Mouse (Mus musculus) heart, postnatal 14 days (tissue): ENCODE results near the gene Lrig1. TPM values are rescaled to one million over a fixed set of nuclear protein-coding genes. Genes with fewer than 3 reads are reported as not detected.
A peak's percentile ranks its signal among the peaks of the same experiment; 100 is the strongest.

Experiments used
- DNase-seq, 2 experiments: peaks; one replicate each; pipeline ENCODE4 v3.0.0; 2021 to 2022
- intact Hi-C: fragments of 180-260 bp; cut with DNase I; formaldehyde crosslinking; loops from one replicate; pipeline ENCODE4 v1.15.1; 2025
- total RNA-seq, 2 experiments: library from RNA; stranded (reverse); gene quantifications; 2 replicates each; pipeline ENCODE4 v1.2.3; 2021

Gene Lrig1
- total RNA-seq, 2 experiments from 2014 or later, result 37.8 to 38.6 TPM

- intact Hi-C loops, result no loop called here
- DNase-seq, result no peak
Measured at GRCm38 (mm10) chr6:94679249-94679648, 20.7 kb downstream of the Lrig1 start.

GRCm38 (mm10) chr6:94678377-94679164 lies 21.4 kb downstream of the Lrig1 start:
- intact Hi-C loops, result no loop called here

GRCm38 (mm10) chr6:94677448-94677847 lies 22.5 kb downstream of the Lrig1 start:
- DNase-seq, result no peak
- intact Hi-C loops, result no loop called here

More at GRCm38 (mm10) chr6:94678377-94679164, 21.4 kb downstream of the Lrig1 start:
- DNase-seq, result no peak

- intact Hi-C loops, result no loop called here
- DNase-seq, result no peak
Measured at GRCm38 (mm10) chr6:94676840-94677239, 23.1 kb downstream of the Lrig1 start.

- no peak for DNase-seq
- intact Hi-C loops, result no loop called here
Measured at GRCm38 (mm10) chr6:94676300-94676699, 23.7 kb downstream of the Lrig1 start.

- no peak for DNase-seq
- intact Hi-C loops, result no loop called here
Measured at GRCm38 (mm10) chr6:94672426-94672825, 27.5 kb downstream of the Lrig1 start.

GRCm38 (mm10) chr6:94669370-94669769 lies 30.6 kb downstream of the Lrig1 start:
- DNase-seq, result no peak
- intact Hi-C loops, result no loop called here

- intact Hi-C loops, result no loop called here
- no peak for DNase-seq
Measured at GRCm38 (mm10) chr6:94668204-94668863, 31.6 kb downstream of the Lrig1 start.

- intact Hi-C loops, result no loop called here
- DNase-seq, result no peak
Measured at GRCm38 (mm10) chr6:94667131-94667530, 32.8 kb downstream of the Lrig1 start.

- intact Hi-C loops, result no loop called here
- DNase-seq, result no peak
Measured at GRCm38 (mm10) chr6:94666432-94667119, 33.4 kb downstream of the Lrig1 start.

GRCm38 (mm10) chr6:94665677-94666076 lies 34.3 kb downstream of the Lrig1 start:
- intact Hi-C loops, result no loop called here
- DNase-seq, result no peak

- intact Hi-C loops, result no loop called here
- no peak for DNase-seq
Measured at GRCm38 (mm10) chr6:94665248-94665647, 34.7 kb downstream of the Lrig1 start.

- no peak for DNase-seq
- intact Hi-C loops, result loop anchor here (5.0 kb wide), 1 partner anchor 33 kb away; no protein-coding TSS in a partner anchor
Measured at GRCm38 (mm10) chr6:94664000-94664399, 36.0 kb downstream of the Lrig1 start.

GRCm38 (mm10) chr6:94661923-94662322 lies 38.0 kb downstream of the Lrig1 start:
- intact Hi-C loops, result loop anchor here (5.0 kb wide), 1 partner anchor 35 kb away; no protein-coding TSS in a partner anchor
- DNase-seq, result no peak

- DNase-seq, result no peak
- intact Hi-C loops, result loop anchor here (5.0 kb wide), 1 partner anchor 36 kb away; no protein-coding TSS in a partner anchor
Measured at GRCm38 (mm10) chr6:94661321-94661720, 38.6 kb downstream of the Lrig1 start.

- intact Hi-C loops, result loop anchor here (5.0 kb wide), 2 partner anchors 37 to 38 kb away; no protein-coding TSS in a partner anchor
- no peak for DNase-seq
Measured at GRCm38 (mm10) chr6:94659886-94660333, 40.0 kb downstream of the Lrig1 start.

- DNase-seq, result no peak
- intact Hi-C loops, result loop anchor here (5.0 kb wide), 1 partner anchor 36 kb away; no protein-coding TSS in a partner anchor
Measured at GRCm38 (mm10) chr6:94658136-94658480, 41.9 kb downstream of the Lrig1 start.

- DNase-seq, result no peak
- intact Hi-C loops, result loop anchor here (5.0 kb wide), 1 partner anchor 35 kb away; no protein-coding TSS in a partner anchor
Measured at GRCm38 (mm10) chr6:94657204-94658135, 42.5 kb downstream of the Lrig1 start.

GRCm38 (mm10) chr6:94655818-94656478 lies 44.0 kb downstream of the Lrig1 start:
- peak in 1 of 2 experiments; percentile 42 for DNase-seq
- intact Hi-C loops, result loop anchor here (5.0 kb wide), 1 partner anchor 34 kb away; no protein-coding TSS in a partner anchor
